Mouse (Mus musculus) stomach, postnatal 0 days (tissue): ENCODE data around the gene Gfpt2.

Source experiments
- CTCF ChIP-seq: IDR thresholded peaks from 2 replicates; pipeline ENCODE4 v1.5.1; 2016; ENCODE audit warnings: antibody characterized with exemption, low read depth, mild to moderate bottlenecking, moderate library complexity
- EP300 ChIP-seq: optimal IDR thresholded peaks from 2 replicates; pipeline ENCODE3; 2016; ENCODE audit warnings: antibody characterized with exemption

DNA sequence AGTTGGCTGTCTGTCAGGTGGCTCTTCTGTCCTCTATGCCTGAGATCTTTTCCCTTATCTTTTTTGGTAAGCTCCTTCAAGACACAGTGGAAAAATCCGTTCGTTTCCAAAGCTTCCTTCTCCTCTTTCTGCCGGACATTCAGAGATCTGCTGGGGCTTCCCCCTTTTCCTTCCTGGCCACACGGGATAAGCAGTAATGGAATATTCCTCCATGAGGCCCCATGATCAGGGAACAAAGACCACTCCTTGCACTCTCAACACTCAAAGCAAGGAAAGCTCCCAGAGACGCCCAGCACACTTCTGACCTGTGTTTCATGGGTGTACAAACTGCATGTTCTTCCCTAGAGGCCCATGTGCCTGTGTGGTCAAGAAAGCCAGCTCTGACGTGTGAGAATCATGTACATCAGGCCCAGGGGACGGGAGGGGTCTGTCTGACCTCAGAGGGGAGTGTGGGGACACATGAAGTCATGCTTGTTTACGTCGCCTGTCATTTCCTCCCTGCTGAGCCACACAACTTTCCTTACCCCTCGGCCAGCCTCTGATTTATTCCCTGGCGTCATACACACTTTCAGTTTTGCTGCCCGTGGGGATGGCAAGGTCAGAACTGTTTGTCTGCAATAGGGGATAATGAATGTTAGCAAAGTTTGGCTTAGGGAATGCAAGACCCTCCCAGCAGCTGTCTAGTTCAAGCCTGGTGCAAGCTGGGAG, 38.9 kb upstream of the Gfpt2 start:
- no peak for TF ChIP-seq CTCF
- no peak for TF ChIP-seq EP300
